Mouse (Mus musculus) embryonic facial prominence, embryonic 14.5 days (tissue): ENCODE results near the gene Exoc6. TPM values are rescaled to one million over a fixed set of nuclear protein-coding genes. Genes with fewer than 3 reads are reported as not detected.

Source experiments
- ATAC-seq: fragments of 200-750 bp; cut with Nextera tagmentation; 2 replicates; pipeline ENCODE4 v1.8.0; 2017; ENCODE audit warnings: low read depth, moderate number of reproducible peaks, moderate TSS enrichment
- DNase-seq: peaks from one replicate; pipeline ENCODE4 v3.0.0-alpha.2; 2015; ENCODE audit warnings: low spot score
- H3K27ac ChIP-seq: fragments of 300-500 bp; sonication (generic); replicated peaks from 2 replicates; pipeline ENCODE4 v1.5.1; 2014; ENCODE audit warnings: low read depth, mild to moderate bottlenecking, low read length, moderate library complexity
- H3K27me3 ChIP-seq: fragments of 300-500 bp; sonication (generic); replicated peaks from 2 replicates; pipeline ENCODE4 v1.6.1; 2014; ENCODE audit warnings: low read length; ENCODE audit not compliant: control insufficient read depth, insufficient read depth
- H3K36me3 ChIP-seq: fragments of 300-500 bp; sonication (generic); 2 replicates; pipeline ENCODE4 v1.6.1; 2014; ENCODE audit warnings: low read length, mixed read lengths; ENCODE audit not compliant: control insufficient read depth, insufficient read depth
- H3K4me1 ChIP-seq: fragments of 300-500 bp; sonication (generic); 2 replicates; pipeline ENCODE4 v1.6.1; 2014; ENCODE audit warnings: antibody characterized with exemption, low read length; ENCODE audit not compliant: control insufficient read depth, insufficient read depth
- H3K4me2 ChIP-seq: fragments of 300-500 bp; sonication (generic); 2 replicates; pipeline ENCODE4 v1.6.1; 2014; ENCODE audit warnings: low read depth, mild to moderate bottlenecking, low read length, moderate library complexity, mixed read lengths
- H3K4me3 ChIP-seq: fragments of 300-500 bp; sonication (generic); 2 replicates; pipeline ENCODE4 v1.5.1; 2014; ENCODE audit warnings: low read depth, mild to moderate bottlenecking, low read length
- H3K9ac ChIP-seq: fragments of 300-500 bp; sonication (generic); 2 replicates; pipeline ENCODE4 v1.6.1; 2014; ENCODE audit warnings: low read depth, mild to moderate bottlenecking, low read length, moderate library complexity, mixed read lengths
- H3K9me3 ChIP-seq: fragments of 300-500 bp; sonication (generic); 2 replicates; pipeline ENCODE4 v1.6.1; 2016; ENCODE audit warnings: low read length; ENCODE audit not compliant: control insufficient read depth
- WGBS: fragments of 180-500 bp; shearing (Covaris S2); extraction: QIAGEN DNeasy Blood & Tissue Kit; methylation state at CpG from one replicate; pipeline ENCODE4 v1.1.7; 2014; 5-methylcytosine and 5-hydroxymethylcytosine counted together
- polyA plus RNA-seq: library from polyadenylated mRNA; unstranded; fragments of >200 nt; fragmentation: Nextera tagmentation; extraction: Ambion mirVana; gene quantifications from 2 replicates; pipeline ENCODE4 v1.2.1, GENCODE M21; 2014

The Exoc6 gene
- polyA plus RNA-seq, 1 experiment from 2014 or later, result 10.7 TPM

- ATAC-seq (peak; percentile 53; the same call in 1 of the 2 replicates), DNase-seq (peak; percentile 67)
- Histone ChIP-seq H3K4me3 (no peak overlapping the region), H3K4me2 (peak overlapping the region; percentile 39), H3K27me3 (no peaks in the 10 kb centered on the region), H3K27ac (no peak overlapping the region), H3K9ac (no peak overlapping the region), H3K9me3 (no peaks in the 10 kb centered on the region), H3K36me3 (no peaks in the 10 kb centered on the region), H3K4me1 (peaks cover 5% of the 10 kb centered on the region)
- WGBS, result 32% methylated on average over 9 of the region's 9 CpGs
Observed at GRCm38 (mm10) chr19:37559286-37560079, 9.3 kb downstream of the Exoc6 start.

GRCm38 (mm10) chr19:37560080-37560427, 9.8 kb downstream of the Exoc6 start:
- H3K27ac ChIP-seq, result no peak overlapping the region
- H3K36me3 ChIP-seq, result no peaks in the 10 kb centered on the region
- H3K9ac ChIP-seq, result no peak overlapping the region
- DNase-seq (no peak), ATAC-seq (0 out of 2 replicates have a peak, but pooled peaks have one; percentile 41)
- H3K9me3 ChIP-seq, result no peaks in the 10 kb centered on the region
- peaks cover 5% of the 10 kb centered on the region for H3K4me1 ChIP-seq
- H3K4me3 ChIP-seq, result no peak overlapping the region
- no peaks in the 10 kb centered on the region for H3K27me3 ChIP-seq
- whole genome bisulfite sequencing, result 20% methylated on average over 6 of the region's 6 CpGs
- H3K4me2 ChIP-seq, result peak overlapping the region; percentile 39

- Histone ChIP-seq H3K4me3 (no peak overlapping the region), H3K9ac (no peak overlapping the region), H3K4me1 (peaks cover 5% of the 10 kb centered on the region), H3K27ac (no peak overlapping the region), H3K36me3 (no peaks in the 10 kb centered on the region), H3K27me3 (no peaks in the 10 kb centered on the region), H3K4me2 (no peak overlapping the region), H3K9me3 (no peaks in the 10 kb centered on the region)
- DNase-seq, result peak; percentile 43
- WGBS, result 63% methylated on average over 10 of the region's 10 CpGs
- no peak for ATAC-seq
Observed at GRCm38 (mm10) chr19:37561106-37561892, 11.1 kb downstream of the Exoc6 start.

GRCm38 (mm10) chr19:37563763-37564162, 13.5 kb downstream of the Exoc6 start:
- H3K9me3 ChIP-seq, result no peaks in the 10 kb centered on the region
- H3K9ac ChIP-seq, result no peak overlapping the region
- 33% methylated on average over 4 of the region's 4 CpGs for WGBS
- H3K36me3 ChIP-seq, result no peaks in the 10 kb centered on the region
- H3K27me3 ChIP-seq, result no peaks in the 10 kb centered on the region
- H3K27ac ChIP-seq, result no peak overlapping the region
- peak; percentile 44 for DNase-seq
- no peak overlapping the region for H3K4me3 ChIP-seq
- H3K4me1 ChIP-seq, result peaks cover 5% of the 10 kb centered on the region
- no peak for ATAC-seq
- H3K4me2 ChIP-seq, result no peak overlapping the region

- Histone ChIP-seq H3K4me1 (no peaks in the 10 kb centered on the region), H3K27me3 (no peaks in the 10 kb centered on the region), H3K9ac (no peak overlapping the region), H3K36me3 (no peaks in the 10 kb centered on the region), H3K4me3 (no peak overlapping the region), H3K9me3 (no peaks in the 10 kb centered on the region), H3K27ac (no peak overlapping the region), H3K4me2 (no peak overlapping the region)
- WGBS, result 40% methylated on average over 7 of the region's 7 CpGs
- peak; percentile 44 for DNase-seq
- ATAC-seq, result no peak
Observed at GRCm38 (mm10) chr19:37565806-37566205, 15.6 kb downstream of the Exoc6 start.

GRCm38 (mm10) chr19:37569186-37569754, 19.1 kb downstream of the Exoc6 start:
- H3K9ac ChIP-seq, result no peak overlapping the region
- peak; percentile 11 for DNase-seq
- no peak overlapping the region for H3K27ac ChIP-seq
- H3K9me3 ChIP-seq, result no peaks in the 10 kb centered on the region
- no peaks in the 10 kb centered on the region for H3K4me1 ChIP-seq
- no peak overlapping the region for H3K4me2 ChIP-seq
- H3K36me3 ChIP-seq, result no peaks in the 10 kb centered on the region
- WGBS, result 84% methylated on average over 12 of the region's 12 CpGs
- no peak for ATAC-seq
- H3K4me3 ChIP-seq, result no peak overlapping the region
- no peaks in the 10 kb centered on the region for H3K27me3 ChIP-seq

- H3K36me3 ChIP-seq, result no peaks in the 10 kb centered on the region
- H3K27ac ChIP-seq, result no peak overlapping the region
- ATAC-seq (peak; percentile 41; the same call in 1 of the 2 replicates), DNase-seq (peak; percentile 58)
- WGBS, result 76% methylated on average over 10 of the region's 10 CpGs
- no peaks in the 10 kb centered on the region for H3K9me3 ChIP-seq
- H3K9ac ChIP-seq, result no peak overlapping the region
- H3K27me3 ChIP-seq, result no peaks in the 10 kb centered on the region
- H3K4me1 ChIP-seq, result no peaks in the 10 kb centered on the region
- no peak overlapping the region for H3K4me2 ChIP-seq
- H3K4me3 ChIP-seq, result no peak overlapping the region
Observed at GRCm38 (mm10) chr19:37570966-37571718, 20.9 kb downstream of the Exoc6 start.

- ATAC-seq, result 0 out of 2 replicates have a peak, but pooled peaks have one; percentile 15
- 49% methylated on average over 5 of the region's 5 CpGs for WGBS
Observed at GRCm38 (mm10) chr19:37574802-37575201, 24.6 kb downstream of the Exoc6 start.

More at GRCm38 (mm10) chr19:37574802-37575201, 24.6 kb downstream of the Exoc6 start:
- Histone ChIP-seq H3K9me3 (no peaks in the 10 kb centered on the region), H3K4me1 (no peaks in the 10 kb centered on the region), H3K9ac (no peak overlapping the region), H3K4me2 (no peak overlapping the region), H3K36me3 (no peaks in the 10 kb centered on the region), H3K27me3 (no peaks in the 10 kb centered on the region), H3K27ac (no peak overlapping the region), H3K4me3 (no peak overlapping the region)
- DNase-seq, result peak; percentile 51
